Mouse (Mus musculus): ENCODE data around the gene Chst13.

- TF ChIP-seq CTCF (IDR thresholded peaks at IDR 0.05; ENCODE audit: control insufficient read depth, insufficient read depth, insufficient read length) (no peak), MAX (IDR thresholded peaks at IDR 0.05) (no peak), MYOD1 (IDR thresholded peaks at IDR 0.05; ENCODE audit: control insufficient read depth, insufficient read length, low read depth) (no peak)
Observed at GRCm38 (mm10) chr6:90369725-90370553, 45.0 kb upstream of the Chst13 start.
